Mouse (Mus musculus): ENCODE measurements around the gene Abcc4. TPM values are rescaled to one million over a fixed set of nuclear protein-coding genes. Genes with fewer than 3 reads are reported as not detected.
"Not testable (repeated sequence)": the region's sequence is repeated elsewhere in the genome, so short reads cannot be mapped to it uniquely, and the experiment has no call there.

Abcc4 gene
- total RNA-seq, 1 experiment = 36.5 TPM

- DNase-seq (ENCODE audit: low read depth, low spot score) = no peak
- TF ChIP-seq MAFK (IDR thresholded peaks at IDR 0.05; ENCODE audit: insufficient read depth, low read depth, low read length) (no peak), ZNF384 (IDR thresholded peaks at IDR 0.05; ENCODE audit: low read depth, low read length) (no peak), CHD2 (IDR thresholded peaks at IDR 0.05; ENCODE audit: low read depth, low read length) (no peak), ZC3H11A (IDR thresholded peaks at IDR 0.05; ENCODE audit: borderline replicate concordance, low read depth, low read length) (no peak), HCFC1 (IDR thresholded peaks at IDR 0.05; ENCODE audit: borderline replicate concordance, insufficient read depth, low read length) (no peak)
- no peaks in the 10 kb centered on the region for H3K9me3 ChIP-seq (ENCODE audit: control insufficient read depth, insufficient read depth, low read depth, low read length)
- H3K9ac ChIP-seq (ENCODE audit: insufficient read depth, low read depth, low read length, poor library complexity, severe bottlenecking) = no peak overlapping the region
- in situ Hi-C loops (cut with MboI; ENCODE audit: low sequenced_read_pairs in 2 of 2, unreplicated experiment in 2 of 2) = no loop called here
- peaks cover 10% of the 10 kb centered on the region; the same call in 1 of the 2 replicates for H3K36me3 ChIP-seq (ENCODE audit: control insufficient read depth, insufficient read depth, low read length, poor library complexity, severe bottlenecking)
- H3K4me1 ChIP-seq (ENCODE audit: control insufficient read depth in 2 of 2, insufficient read depth in 2 of 2, low read length in 2 of 2, poor library complexity in 1 of 2) = peaks cover 2 to 3% of the 10 kb centered on the region in 2 experiments; a peak in 1 of 4 replicates
- H3K27ac ChIP-seq (ENCODE audit: insufficient read depth, low read depth, low read length, poor library complexity, severe bottlenecking) = no peak overlapping the region
- H3K4me3 ChIP-seq (ENCODE audit: insufficient read depth in 1 of 2, low read depth in 1 of 2, low read length in 2 of 2, poor library complexity in 1 of 2, severe bottlenecking in 1 of 2) = no peak overlapping the region
These were observed 161.5 kb downstream of the Abcc4 start for GRCm38 (mm10) chr14:118544493-118544892.

DNA sequence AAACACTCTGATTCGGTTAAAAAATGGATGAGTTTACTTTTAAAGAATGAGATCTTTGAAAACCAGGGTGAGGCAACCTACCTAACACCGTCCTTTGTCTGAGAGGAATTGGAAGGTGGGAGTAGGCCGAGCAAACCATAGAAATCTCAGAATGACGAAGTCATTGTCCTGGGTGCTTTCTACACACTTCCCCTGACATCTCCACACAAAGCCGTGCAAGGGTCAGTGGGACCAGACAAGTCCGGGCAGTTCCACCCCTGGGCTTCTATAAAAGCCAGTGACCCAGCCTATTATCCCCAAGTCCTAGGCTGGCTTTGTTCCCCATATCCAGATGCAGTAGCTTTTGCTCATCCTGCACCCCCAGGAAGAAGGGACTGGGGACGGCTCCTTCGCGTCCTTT is 163.1 kb downstream of the Abcc4 start:
- Histone ChIP-seq H3K9ac (ENCODE audit: insufficient read depth, low read depth, low read length, poor library complexity, severe bottlenecking) (no peak overlapping the region), H3K27ac (ENCODE audit: insufficient read depth, low read depth, low read length, poor library complexity, severe bottlenecking) (no peak overlapping the region), H3K4me1 (ENCODE audit: control insufficient read depth in 2 of 2, insufficient read depth in 2 of 2, low read length in 2 of 2, poor library complexity in 1 of 2) (peaks cover 2 to 3% of the 10 kb centered on the region in 2 experiments; a peak in 1 of 4 replicates), H3K9me3 (ENCODE audit: control insufficient read depth, insufficient read depth, low read depth, low read length) (no peaks in the 10 kb centered on the region), H3K36me3 (ENCODE audit: control insufficient read depth, insufficient read depth, low read length, poor library complexity, severe bottlenecking) (peaks cover 10% of the 10 kb centered on the region; the same call in 1 of the 2 replicates), H3K4me3 (ENCODE audit: insufficient read depth in 1 of 2, low read depth in 1 of 2, low read length in 2 of 2, poor library complexity in 1 of 2, severe bottlenecking in 1 of 2) (no peak overlapping the region)
- TF ChIP-seq ZC3H11A (IDR thresholded peaks at IDR 0.05; ENCODE audit: borderline replicate concordance, low read depth, low read length) = no peak
- no peak for TF ChIP-seq CHD2 (IDR thresholded peaks at IDR 0.05; ENCODE audit: low read depth, low read length)
- TF ChIP-seq HCFC1 (IDR thresholded peaks at IDR 0.05; ENCODE audit: borderline replicate concordance, insufficient read depth, low read length) = no peak
- no peak for DNase-seq (ENCODE audit: low read depth, low spot score)
- in situ Hi-C loops (cut with MboI; ENCODE audit: low sequenced_read_pairs in 2 of 2, unreplicated experiment in 2 of 2) = no loop called here

DNA sequence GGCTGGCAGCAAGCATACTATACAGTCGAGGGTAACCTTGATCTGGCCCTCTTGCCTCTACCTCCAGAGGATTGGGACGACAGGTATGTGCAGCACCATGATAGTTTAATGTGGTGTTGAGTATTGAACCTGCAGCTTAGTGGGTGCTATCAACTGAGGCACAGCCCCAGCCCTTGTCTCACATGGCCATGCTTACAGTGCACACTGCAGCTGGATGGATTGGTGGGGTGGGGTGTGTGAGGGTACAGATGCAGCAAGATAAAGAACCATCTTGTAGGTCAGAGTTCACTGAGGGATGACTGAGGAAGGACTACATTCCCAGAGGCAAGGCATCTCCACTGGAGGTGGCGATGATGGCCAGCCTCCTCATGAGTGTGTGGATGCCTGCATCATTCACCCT is 174.5 kb downstream of the Abcc4 start:
- TF ChIP-seq HCFC1 (IDR thresholded peaks at IDR 0.05; ENCODE audit: borderline replicate concordance, insufficient read depth, low read length) (no peak), MAFK (IDR thresholded peaks at IDR 0.05; ENCODE audit: insufficient read depth, low read depth, low read length) (no peak), ZNF384 (IDR thresholded peaks at IDR 0.05; ENCODE audit: low read depth, low read length) (no peak), CHD2 (IDR thresholded peaks at IDR 0.05; ENCODE audit: low read depth, low read length) (no peak), ZC3H11A (IDR thresholded peaks at IDR 0.05; ENCODE audit: borderline replicate concordance, low read depth, low read length) (no peak)
- in situ Hi-C loops (cut with MboI; ENCODE audit: low sequenced_read_pairs in 2 of 2, unreplicated experiment in 2 of 2) = no loop called here
- Histone ChIP-seq H3K27ac (ENCODE audit: insufficient read depth, low read depth, low read length, poor library complexity, severe bottlenecking) (no peak overlapping the region), H3K36me3 (ENCODE audit: control insufficient read depth, insufficient read depth, low read length, poor library complexity, severe bottlenecking) (peaks cover 35% of the 10 kb centered on the region), H3K4me1 (ENCODE audit: control insufficient read depth in 2 of 2, insufficient read depth in 2 of 2, low read length in 2 of 2, poor library complexity in 1 of 2) (no peaks in the 10 kb centered on the region), H3K9me3 (ENCODE audit: control insufficient read depth, insufficient read depth, low read depth, low read length) (no peaks in the 10 kb centered on the region), H3K9ac (ENCODE audit: insufficient read depth, low read depth, low read length, poor library complexity, severe bottlenecking) (no peak overlapping the region), H3K4me3 (ENCODE audit: insufficient read depth in 1 of 2, low read depth in 1 of 2, low read length in 2 of 2, poor library complexity in 1 of 2, severe bottlenecking in 1 of 2) (no peak overlapping the region)
- no peak for DNase-seq (ENCODE audit: low read depth, low spot score)

DNA sequence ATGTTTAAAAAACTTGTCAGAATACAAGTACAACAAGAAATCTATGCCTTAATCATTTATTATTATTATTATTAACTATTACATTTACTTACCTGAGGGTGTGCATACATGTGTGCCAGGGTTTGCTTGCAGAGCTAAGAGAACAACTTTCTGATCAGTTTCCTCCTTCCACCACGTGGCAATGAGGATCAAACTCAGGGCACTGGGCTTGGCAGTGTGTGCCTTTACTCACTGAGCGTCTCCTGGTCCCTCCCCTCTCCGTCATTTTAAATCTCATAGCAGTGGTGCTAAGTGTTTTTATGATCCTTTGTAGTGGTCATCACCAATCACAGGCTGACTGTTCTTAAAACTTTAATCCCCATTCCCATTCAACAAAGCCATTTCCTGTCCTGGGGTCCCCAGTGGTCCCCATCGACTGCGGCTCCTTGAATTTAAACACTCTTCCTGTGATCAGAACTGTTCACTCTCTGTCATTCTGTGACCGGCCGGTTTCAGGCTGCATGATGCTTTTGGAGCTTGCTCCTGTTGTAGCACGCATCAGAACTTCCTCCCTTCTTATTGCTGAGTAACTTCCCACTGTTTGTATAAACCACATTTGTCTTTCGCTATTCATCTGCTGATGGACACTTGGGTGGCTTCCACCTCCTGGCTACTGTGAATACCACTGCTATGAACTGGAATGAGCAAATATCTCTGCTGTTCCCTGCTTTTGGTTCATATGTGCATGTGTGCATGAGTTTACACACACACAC is 191.6 kb downstream of the Abcc4 start:
- Histone ChIP-seq H3K9ac (ENCODE audit: insufficient read depth, low read depth, low read length, poor library complexity, severe bottlenecking) (no peak overlapping the region), H3K4me1 (ENCODE audit: control insufficient read depth in 2 of 2, insufficient read depth in 2 of 2, low read length in 2 of 2, poor library complexity in 1 of 2) (0 out of 4 replicates have a peak, but pooled peaks cover 0 to 1% of the 10 kb centered on the region in 2 experiments), H3K36me3 (ENCODE audit: control insufficient read depth, insufficient read depth, low read length, poor library complexity, severe bottlenecking) (peaks cover 26% of the 10 kb centered on the region), H3K9me3 (ENCODE audit: control insufficient read depth, insufficient read depth, low read depth, low read length) (no peaks in the 10 kb centered on the region), H3K4me3 (ENCODE audit: insufficient read depth in 1 of 2, low read depth in 1 of 2, low read length in 2 of 2, poor library complexity in 1 of 2, severe bottlenecking in 1 of 2) (no peak overlapping the region), H3K27ac (ENCODE audit: insufficient read depth, low read depth, low read length, poor library complexity, severe bottlenecking) (no peak overlapping the region)
- no peak for TF ChIP-seq ZC3H11A (IDR thresholded peaks at IDR 0.05; ENCODE audit: borderline replicate concordance, low read depth, low read length)
- no peak for TF ChIP-seq ZNF384 (IDR thresholded peaks at IDR 0.05; ENCODE audit: low read depth, low read length)
- no peak for TF ChIP-seq MAFK (IDR thresholded peaks at IDR 0.05; ENCODE audit: insufficient read depth, low read depth, low read length)
- TF ChIP-seq HCFC1 (IDR thresholded peaks at IDR 0.05; ENCODE audit: borderline replicate concordance, insufficient read depth, low read length) = no peak
- TF ChIP-seq CHD2 (IDR thresholded peaks at IDR 0.05; ENCODE audit: low read depth, low read length) = no peak
- DNase-seq (ENCODE audit: low read depth, low spot score) = no peak
- in situ Hi-C loops (cut with MboI; ENCODE audit: low sequenced_read_pairs in 2 of 2, unreplicated experiment in 2 of 2) = no loop called here

- in situ Hi-C loops (cut with MboI; ENCODE audit: low sequenced_read_pairs in 2 of 2, unreplicated experiment in 2 of 2); H3K4me1 ChIP-seq (ENCODE audit: control insufficient read depth in 2 of 2, insufficient read depth in 2 of 2, low read length in 2 of 2, poor library complexity in 1 of 2); DNase-seq (ENCODE audit: low read depth, low spot score); H3K27ac ChIP-seq (ENCODE audit: insufficient read depth, low read depth, low read length, poor library complexity, severe bottlenecking); H3K9ac ChIP-seq (ENCODE audit: insufficient read depth, low read depth, low read length, poor library complexity, severe bottlenecking); H3K9me3 ChIP-seq (ENCODE audit: control insufficient read depth, insufficient read depth, low read depth, low read length): not testable (repeated sequence)
- Histone ChIP-seq H3K36me3 (ENCODE audit: control insufficient read depth, insufficient read depth, low read length, poor library complexity, severe bottlenecking) (peaks cover 26% of the 10 kb centered on the region), H3K4me3 (ENCODE audit: insufficient read depth in 1 of 2, low read depth in 1 of 2, low read length in 2 of 2, poor library complexity in 1 of 2, severe bottlenecking in 1 of 2) (peak overlapping the region; percentile 20 to 40; a peak in 1 of 4 replicates)
These were observed 194.3 kb downstream of the Abcc4 start for GRCm38 (mm10) chr14:118511715-118512114.
